9 mouse cellular contexts compared by ENCODE assay signal in genomic region chr5:113858971-113859370, GRCm38 (mm10). TPM values are rescaled to one million over a fixed set of nuclear protein-coding genes. Genes with fewer than 3 reads are reported as not detected.
A peak's percentile ranks its signal among the peaks of the same experiment; 100 is the strongest.
DNase-seq lines count a peak whose midpoint lies in the region; ATAC-seq and TF ChIP-seq lines count a peak whose summit lies in the region.
"Had no signal": no experiment of that assay in that cellular context is flagged by ENCODE, and none has a peak within 500 bp of the region (broad histone marks: within the 10 kb centered on the region; RNA-seq: fewer than 3 reads in every experiment).

No protein-coding gene starts in this region.

- H3K36me3 ChIP-seq in forebrain, embryonic 15.5 days, result peaks cover 2% of the 10 kb centered on the region; the same call in 1 of the 2 replicates
- H3K36me3 ChIP-seq in forebrain, embryonic 16.5 days (ENCODE audit: control insufficient read depth, insufficient read depth), result no peaks in the 10 kb centered on the region
- H3K36me3 ChIP-seq in megakaryocyte, embryonic 14.5 days (replicated peaks; ENCODE audit: low read length), result peaks cover 96% of the 10 kb centered on the region
- no peaks in the 10 kb centered on the region for H3K36me3 ChIP-seq in hindbrain, postnatal 0 days (ENCODE audit: insufficient read depth, low read length)

- H3K4me3 ChIP-seq in forebrain, embryonic 15.5 days, result no peak overlapping the region
- H3K4me3 ChIP-seq in forebrain, embryonic 16.5 days (replicated peaks; ENCODE audit: low read length), result no peak overlapping the region
- peak overlapping the region; percentile 76 for H3K4me3 ChIP-seq in megakaryocyte, embryonic 14.5 days (replicated peaks)
- no peak overlapping the region for H3K4me3 ChIP-seq in hindbrain, postnatal 0 days (ENCODE audit: low read length)

- 51% methylated on average over 5 of the region's 5 CpGs for WGBS in forebrain, embryonic 15.5 days
- 46% methylated on average over 5 of the region's 5 CpGs for WGBS in forebrain, embryonic 16.5 days
- WGBS in hindbrain, postnatal 0 days, result 53% methylated on average over 5 of the region's 5 CpGs

- TF ChIP-seq CTCF in hindbrain, postnatal 0 days (IDR thresholded peaks at IDR 0.05; ENCODE audit: low read depth), result no peak

- H3K9ac ChIP-seq in forebrain, embryonic 15.5 days (replicated peaks), result no peak overlapping the region
- H3K9ac ChIP-seq in forebrain, embryonic 16.5 days (replicated peaks; ENCODE audit: low read depth, low read length), result no peak overlapping the region
- no peak overlapping the region for H3K9ac ChIP-seq in hindbrain, postnatal 0 days (replicated peaks; ENCODE audit: low read length)

- peak; percentile 65 to 80 for DNase-seq in kidney, postnatal 25 days
- no peak for DNase-seq in spleen, postnatal 14 days (ENCODE audit: low spot score in 2 of 2)
- no peak for DNase-seq in left cerebral cortex, postnatal 14 days (ENCODE audit: low spot score in 2 of 2)
- no peak for DNase-seq in hindbrain, postnatal 0 days (ENCODE audit: low spot score)

- peaks cover 80% of the 10 kb centered on the region for H3K4me1 ChIP-seq in forebrain, embryonic 15.5 days
- H3K4me1 ChIP-seq in forebrain, embryonic 16.5 days (replicated peaks; ENCODE audit: control insufficient read depth, insufficient read depth, low read length), result peaks cover 63% of the 10 kb centered on the region
- peaks cover 89% of the 10 kb centered on the region for H3K4me1 ChIP-seq in megakaryocyte, embryonic 14.5 days
- H3K4me1 ChIP-seq in hindbrain, postnatal 0 days (ENCODE audit: insufficient read depth, low read length), result no peaks in the 10 kb centered on the region; the same call in 1 of the 2 replicates

- peak overlapping the region; percentile 65 for H3K27ac ChIP-seq in forebrain, embryonic 15.5 days (replicated peaks)
- H3K27ac ChIP-seq in forebrain, embryonic 16.5 days (ENCODE audit: low read length), result no peak overlapping the region
- H3K27ac ChIP-seq in hindbrain, postnatal 0 days, result no peak overlapping the region

- H3K4me2 ChIP-seq in forebrain, embryonic 15.5 days (replicated peaks), result no peak overlapping the region
- no peak overlapping the region for H3K4me2 ChIP-seq in forebrain, embryonic 16.5 days (ENCODE audit: low read length)
- no peak overlapping the region for H3K4me2 ChIP-seq in hindbrain, postnatal 0 days (ENCODE audit: low read depth, low read length)

- no peaks in the 10 kb centered on the region for H3K9me3 ChIP-seq in forebrain, embryonic 15.5 days
- H3K9me3 ChIP-seq in forebrain, embryonic 16.5 days (ENCODE audit: control insufficient read depth, low read length), result no peaks in the 10 kb centered on the region
- H3K9me3 ChIP-seq in megakaryocyte, embryonic 14.5 days, result no peaks in the 10 kb centered on the region
- no peaks in the 10 kb centered on the region for H3K9me3 ChIP-seq in hindbrain, postnatal 0 days (ENCODE audit: low read length)
- H3K9me3 ChIP-seq: G1E had no signal

- intact Hi-C loops in left cerebral cortex, postnatal 14 days (cut with DNase I), result loop anchor here (10.0 kb wide), 1 partner anchor 46 kb away; the partner anchor contains the start of gene Coro1c

- H3K27me3 ChIP-seq in forebrain, embryonic 15.5 days, result no peaks in the 10 kb centered on the region
- H3K27me3 ChIP-seq in forebrain, embryonic 16.5 days (replicated peaks; ENCODE audit: control insufficient read depth, insufficient read depth, low read length), result no peaks in the 10 kb centered on the region
- no peaks in the 10 kb centered on the region for H3K27me3 ChIP-seq in megakaryocyte, embryonic 14.5 days (replicated peaks)
- H3K27me3 ChIP-seq in hindbrain, postnatal 0 days (ENCODE audit: insufficient read depth, low read length), result no peaks in the 10 kb centered on the region

- ATAC-seq in forebrain, embryonic 15.5 days (replicated peaks), result no peak
- no peak for ATAC-seq in forebrain, embryonic 16.5 days
- ATAC-seq in erythroblast, adult 5-6 weeks (replicated peaks; ENCODE audit: low FRiP score, poor library complexity, severe bottlenecking), result 0 out of 2 replicates have a peak, but pooled peaks have one; percentile 36
- no peak for ATAC-seq in hindbrain, postnatal 0 days

RNA-seq across cellular contexts. Expression of gene Selplg, which starts 26.5 kb away (rescaled TPM):
- polyA plus RNA-seq in forebrain, embryonic 15.5 days (2015; fragmentation: Nextera tagmentation; extraction: Ambion mirVana), result 1.8 TPM in 2 replicates
- polyA plus RNA-seq in forebrain, embryonic 16.5 days (2015; fragmentation: Nextera tagmentation; extraction: Ambion mirVana), result 1.8 and 2.0 TPM in 2 replicates
- 85.1 and 133 TPM in 2 replicates for total RNA-seq in erythroblast, adult 5-6 weeks (2015; ENCODE audit: low replicate concordance)
- total RNA-seq in erythroblast, adult 5-6 weeks (2017; ENCODE audit: low replicate concordance), result 30.2 and 34.8 TPM in 2 replicates
- polyA plus RNA-seq in megakaryocyte, embryonic 14.5 days (2012; ENCODE audit: insufficient read depth, low replicate concordance), result 39.4 and 167 TPM in 2 replicates
- 10 to 100 TPM; 25.9 to 27.2 TPM for total RNA-seq in left cerebral cortex, postnatal 14 days (2021)
- total RNA-seq in hindbrain, postnatal 0 days (2014; rRNA removed), result 2.8 and 4.1 TPM in 2 replicates
- polyA plus RNA-seq in hindbrain, postnatal 0 days (2015; fragmentation: Nextera tagmentation; extraction: Ambion mirVana), result 1.8 and 2.2 TPM in 2 replicates

RNA-seq across cellular contexts. Expression of gene Coro1c, which starts 49.6 kb away (rescaled TPM):
- 221 and 224 TPM in 2 replicates for polyA plus RNA-seq in forebrain, embryonic 15.5 days (2015; fragmentation: Nextera tagmentation; extraction: Ambion mirVana)
- polyA plus RNA-seq in forebrain, embryonic 16.5 days (2015; fragmentation: Nextera tagmentation; extraction: Ambion mirVana), result 230 and 234 TPM in 2 replicates
- total RNA-seq in erythroblast, adult 5-6 weeks (2015; ENCODE audit: low replicate concordance), result 23.2 and 30.9 TPM in 2 replicates
- total RNA-seq in erythroblast, adult 5-6 weeks (2017; ENCODE audit: low replicate concordance), result 20.5 and 26.8 TPM in 2 replicates
- polyA plus RNA-seq in megakaryocyte, embryonic 14.5 days (2012; ENCODE audit: insufficient read depth, low replicate concordance), result 132 and 208 TPM in 2 replicates
- 100 to 1,000 TPM in 1 of 2 experiments, 10 to 100 TPM in 1; 97.7 to 102 TPM for total RNA-seq in left cerebral cortex, postnatal 14 days (2021)
- 151 and 159 TPM in 2 replicates for total RNA-seq in hindbrain, postnatal 0 days (2014; rRNA removed)
- polyA plus RNA-seq in hindbrain, postnatal 0 days (2015; fragmentation: Nextera tagmentation; extraction: Ambion mirVana), result 140 and 149 TPM in 2 replicates

RNA-seq across cellular contexts. Expression of gene Tmem119, which starts 58.7 kb away (rescaled TPM):
- polyA plus RNA-seq in forebrain, embryonic 15.5 days (2015; fragmentation: Nextera tagmentation; extraction: Ambion mirVana), result 4.9 and 5.1 TPM in 2 replicates
- polyA plus RNA-seq in forebrain, embryonic 16.5 days (2015; fragmentation: Nextera tagmentation; extraction: Ambion mirVana), result 4.4 and 7.9 TPM in 2 replicates
- 2.7 TPM in 1 of 2 replicates, not detected in the other for total RNA-seq in erythroblast, adult 5-6 weeks (2015; ENCODE audit: low replicate concordance)
- total RNA-seq in erythroblast, adult 5-6 weeks (2017; ENCODE audit: low replicate concordance), result 1.1 TPM in 1 of 2 replicates, not detected in the other
- 4.0 TPM in 1 of 2 replicates, not detected in the other for polyA plus RNA-seq in megakaryocyte, embryonic 14.5 days (2012; ENCODE audit: insufficient read depth, low replicate concordance)
- total RNA-seq in left cerebral cortex, postnatal 14 days (2021), result 10 to 100 TPM; 19.4 to 24.7 TPM
- 5.2 and 9.2 TPM in 2 replicates for total RNA-seq in hindbrain, postnatal 0 days (2014; rRNA removed)
- 7.3 and 7.6 TPM in 2 replicates for polyA plus RNA-seq in hindbrain, postnatal 0 days (2015; fragmentation: Nextera tagmentation; extraction: Ambion mirVana)

Comparison
In these comparisons a context has a peak if more than half of its experiments do, and no peak if none do; other contexts are left out.
1. DNase-seq: peak in kidney, postnatal 25 days (2 of 2); none in spleen, postnatal 14 days (0 of 2), left cerebral cortex, postnatal 14 days (0 of 2) and hindbrain, postnatal 0 days (single experiment).
2. RNA of gene Selplg, which starts 26.5 kb away (polyA plus RNA-seq): 39.4 to 167 TPM in megakaryocyte, embryonic 14.5 days; 1.8 to 2.0 TPM in forebrain, embryonic 16.5 days, 1.8 TPM in forebrain, embryonic 15.5 days and 1.8 to 2.2 TPM in hindbrain, postnatal 0 days; every median in the first group is over 10 times any median in the second.